Mouse (Mus musculus) midbrain, embryonic 14.5 days (tissue): Measurements from ENCODE around the gene Ndel1. TPM values are rescaled to one million over a fixed set of nuclear protein-coding genes. Genes with fewer than 3 reads are reported as not detected.

ENCODE experiments used
- polyA plus RNA-seq: library from polyadenylated mRNA; unstranded; fragments of >200 nt; fragmentation: Nextera tagmentation; extraction: Ambion mirVana; gene quantifications from 2 replicates; pipeline ENCODE4 v1.2.1, GENCODE M21; 2014

Gene Ndel1
- polyA plus RNA-seq, 1 experiment from 2014 or later: 86.3 TPM

Other genes starting within 250 kb of the Ndel1 start
- gene Myh10, start 180.3 kb downstream of the Ndel1 start, polyA plus RNA-seq: 96.4 and 107 TPM in 2 replicates
- not detected in 2 replicates for gene Rnf222, start 16.7 kb upstream of the Ndel1 start, polyA plus RNA-seq
- gene Rpl26, start 29.7 kb upstream of the Ndel1 start, polyA plus RNA-seq: 670 and 732 TPM in 2 replicates
- 0.53 and 1.1 TPM in 2 replicates for gene Odf4, start 55.2 kb upstream of the Ndel1 start, polyA plus RNA-seq
- gene Arhgef15, start 85.6 kb upstream of the Ndel1 start, polyA plus RNA-seq: 19.3 and 19.5 TPM in 2 replicates
- gene Slc25a35, start 96.3 kb upstream of the Ndel1 start, polyA plus RNA-seq: 1.1 and 1.9 TPM in 2 replicates
- 22.1 and 22.4 TPM in 2 replicates for gene Rangrf, start 103.3 kb upstream of the Ndel1 start, polyA plus RNA-seq
- 12.6 and 16.5 TPM in 2 replicates for gene Pfas, start 136.6 kb upstream of the Ndel1 start, polyA plus RNA-seq
- gene Ctc1, start 144.1 kb upstream of the Ndel1 start, polyA plus RNA-seq: 55.8 and 56.1 TPM in 2 replicates
- gene Aurkb, start 173.8 kb upstream of the Ndel1 start, polyA plus RNA-seq: 14.6 and 29.6 TPM in 2 replicates
- gene Borcs6, start 187.9 kb upstream of the Ndel1 start, polyA plus RNA-seq: 17.3 and 20.1 TPM in 2 replicates
- gene Tmem107, start 198.9 kb upstream of the Ndel1 start, polyA plus RNA-seq: 28.0 and 36.5 TPM in 2 replicates
- 258 and 260 TPM in 2 replicates for gene Vamp2, start 216.6 kb upstream of the Ndel1 start, polyA plus RNA-seq
- gene Per1, start 223.4 kb upstream of the Ndel1 start, polyA plus RNA-seq: 9.3 and 13.1 TPM in 2 replicates
- gene Hes7, start 248.5 kb upstream of the Ndel1 start, polyA plus RNA-seq: 0.26 and 0.78 TPM in 2 replicates